Mouse (Mus musculus) urinary bladder, postnatal 25 days (tissue): ENCODE data around the gene Misp.
A peak's percentile ranks its signal among the peaks of the same experiment; 100 is the strongest.

Experiments used
- DNase-seq: peaks from one replicate; pipeline ENCODE4 v3.0.0; 2022; ENCODE audit warnings: low spot score

Gene Misp

DNA sequence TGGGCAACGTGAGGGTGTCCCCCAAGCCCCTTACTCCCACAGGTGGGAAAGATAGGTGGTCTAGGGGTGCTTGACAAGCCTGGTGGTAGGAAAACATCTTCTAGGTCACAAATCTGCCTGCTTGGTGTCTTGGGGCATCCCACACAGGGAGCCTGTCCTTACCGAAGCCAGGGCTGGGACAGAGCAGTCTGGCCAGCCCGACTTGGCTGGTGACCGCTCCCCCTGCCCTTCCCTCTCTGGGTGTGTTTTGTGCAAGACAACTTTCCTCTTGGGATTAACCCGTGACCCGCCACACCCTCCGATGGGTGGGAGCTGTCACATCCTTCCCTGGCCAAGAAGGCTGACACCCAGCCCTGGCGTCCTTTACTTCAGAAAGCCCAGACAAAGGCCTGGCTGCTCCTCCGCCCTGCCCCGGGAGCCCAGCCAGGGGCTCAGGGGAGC, 26.3 kb upstream of the Misp start:
- peak; percentile 59 for DNase-seq

DNA sequence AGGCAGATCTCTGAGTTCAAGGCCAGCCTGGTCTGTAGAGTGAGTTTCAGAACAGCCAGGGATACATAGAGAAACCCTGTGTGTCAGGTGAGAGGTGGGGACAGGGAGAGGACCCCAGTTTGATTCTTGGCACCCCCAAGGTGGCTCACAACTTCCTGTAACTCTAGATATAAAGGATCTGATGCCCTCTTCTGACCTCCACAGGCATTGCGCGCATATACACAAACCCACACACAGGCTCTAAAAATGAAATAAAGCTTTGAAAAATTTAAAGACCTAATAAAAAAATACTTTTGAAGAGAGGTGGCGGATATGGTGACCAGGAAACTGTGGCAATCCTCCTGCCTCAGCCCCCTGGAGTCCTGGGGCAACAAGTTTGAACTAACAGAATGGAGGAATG, 24.9 kb upstream of the Misp start:
- no peak for DNase-seq

DNA sequence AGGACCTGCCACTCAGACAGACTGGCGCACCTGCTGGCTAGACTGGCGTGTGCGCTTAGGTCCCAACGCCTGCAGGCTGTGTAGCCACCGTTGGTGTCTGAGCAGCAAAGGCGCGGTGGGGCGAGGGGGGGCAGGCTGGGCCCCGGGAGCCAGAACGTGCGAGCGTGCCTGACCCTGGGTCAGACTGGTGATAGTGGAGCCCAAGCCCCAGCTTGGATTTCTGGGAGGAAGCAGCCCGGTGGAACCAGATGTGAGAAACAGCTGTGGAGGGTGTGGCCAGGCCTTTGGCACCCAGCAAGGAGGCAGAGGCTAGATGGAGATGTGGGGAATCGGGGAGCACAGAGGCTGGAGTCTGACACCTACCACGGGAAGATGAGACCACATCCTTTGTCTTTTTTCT, 23.5 kb upstream of the Misp start:
- no peak for DNase-seq

- DNase-seq: no peak
Observed at GRCm38 (mm10) chr10:79798289-79798928, 22.4 kb upstream of the Misp start.

- no peak for DNase-seq
Observed at GRCm38 (mm10) chr10:79800508-79800907, 20.3 kb upstream of the Misp start.

DNA sequence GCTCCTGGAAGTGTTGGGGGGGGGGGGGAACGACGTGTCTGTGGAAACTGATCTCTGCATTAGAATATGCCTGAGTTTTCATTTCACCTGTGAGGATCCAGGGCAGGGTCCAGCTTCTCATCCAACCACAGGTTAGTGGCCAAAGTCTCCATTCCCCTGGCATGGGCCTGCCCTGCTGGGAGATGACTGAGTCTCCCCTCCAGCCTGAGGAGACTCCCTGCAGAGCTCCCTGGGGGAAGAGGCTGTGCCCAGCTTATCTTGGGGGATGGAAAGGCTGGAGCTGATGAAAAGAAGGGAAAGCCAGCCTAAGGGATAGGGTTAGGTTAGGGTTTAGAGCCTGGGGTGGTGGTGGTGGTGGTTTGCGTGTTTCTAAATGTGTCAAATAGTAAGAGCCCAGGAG, 19.0 kb upstream of the Misp start:
- no peak for DNase-seq

- DNase-seq: no peak
Observed at GRCm38 (mm10) chr10:79802331-79802971, 18.3 kb upstream of the Misp start.

DNA sequence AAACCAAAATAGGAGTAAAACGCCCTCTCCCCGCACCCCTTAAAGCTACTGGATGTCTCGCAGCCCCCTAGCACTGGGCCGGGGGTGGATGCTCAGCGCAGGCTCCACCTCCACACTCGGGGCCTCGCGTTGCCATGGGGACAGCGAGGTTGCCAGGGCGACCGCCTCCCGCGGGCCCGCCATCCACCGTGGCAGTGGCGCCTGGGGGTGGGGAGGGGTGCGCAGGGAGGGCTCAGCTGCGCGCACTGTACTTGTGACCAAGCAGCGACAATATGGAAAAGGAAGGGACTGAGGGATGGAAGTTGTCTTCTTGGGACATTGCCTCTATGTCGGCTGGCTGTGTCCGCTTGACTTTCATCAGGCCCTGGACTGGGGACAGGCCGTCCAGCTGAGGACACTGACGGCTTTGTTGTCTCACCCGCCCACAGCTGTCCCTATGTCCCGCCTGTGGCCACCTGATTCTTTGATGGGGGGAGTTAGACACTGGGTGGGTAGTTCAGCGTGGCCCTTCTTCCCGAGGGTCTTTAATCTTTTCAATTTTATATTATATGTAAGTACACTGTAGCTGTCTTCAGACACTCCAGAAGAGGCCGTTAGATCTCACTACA, 17.0 kb upstream of the Misp start:
- no peak for DNase-seq

- no peak for DNase-seq
Observed at GRCm38 (mm10) chr10:79805636-79806035, 15.2 kb upstream of the Misp start.

GRCm38 (mm10) chr10:79806331-79806730, 14.5 kb upstream of the Misp start:
- DNase-seq: no peak

- DNase-seq: no peak
Observed at GRCm38 (mm10) chr10:79806972-79807371, 13.8 kb upstream of the Misp start.

DNA sequence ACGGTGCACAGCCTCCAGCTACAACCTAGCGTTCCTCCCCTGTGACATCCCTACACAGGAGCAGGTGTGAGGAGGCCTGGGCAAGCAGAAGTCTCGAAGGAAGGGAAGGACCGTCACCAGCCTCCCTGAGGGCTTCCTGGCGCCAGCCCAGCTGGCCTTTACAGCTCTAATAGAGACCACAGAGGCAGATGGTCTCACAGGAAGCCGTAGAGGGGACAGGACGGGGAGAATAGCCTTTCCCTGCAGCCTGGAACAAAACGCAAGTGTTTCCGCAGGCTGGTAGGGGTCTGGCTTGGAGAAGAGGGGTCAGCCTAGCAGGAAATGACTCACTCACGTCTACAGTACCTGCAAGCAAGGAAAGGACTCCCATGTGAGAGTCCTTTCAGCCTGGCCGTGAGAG, 13.0 kb upstream of the Misp start:
- DNase-seq: no peak

DNA sequence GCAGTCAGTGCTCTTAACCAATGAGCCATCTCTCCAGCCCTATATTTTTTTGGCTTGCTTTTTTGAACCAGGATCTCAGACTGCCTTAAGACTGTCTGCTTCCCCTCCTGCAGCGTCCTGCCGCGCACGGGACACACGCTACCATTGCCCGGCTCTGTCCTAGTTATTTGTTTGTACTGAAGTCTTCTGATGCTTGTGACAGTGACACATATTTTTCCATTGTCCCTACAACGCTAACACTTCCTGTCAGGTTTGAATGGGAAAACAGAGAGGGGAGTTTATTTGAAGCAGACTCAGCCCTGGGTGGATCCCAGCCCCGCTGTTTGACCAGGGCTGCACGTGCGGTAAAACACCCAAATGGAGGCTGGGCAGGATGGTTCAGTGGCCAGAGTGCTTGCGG, 12.1 kb upstream of the Misp start:
- DNase-seq: no peak

DNA sequence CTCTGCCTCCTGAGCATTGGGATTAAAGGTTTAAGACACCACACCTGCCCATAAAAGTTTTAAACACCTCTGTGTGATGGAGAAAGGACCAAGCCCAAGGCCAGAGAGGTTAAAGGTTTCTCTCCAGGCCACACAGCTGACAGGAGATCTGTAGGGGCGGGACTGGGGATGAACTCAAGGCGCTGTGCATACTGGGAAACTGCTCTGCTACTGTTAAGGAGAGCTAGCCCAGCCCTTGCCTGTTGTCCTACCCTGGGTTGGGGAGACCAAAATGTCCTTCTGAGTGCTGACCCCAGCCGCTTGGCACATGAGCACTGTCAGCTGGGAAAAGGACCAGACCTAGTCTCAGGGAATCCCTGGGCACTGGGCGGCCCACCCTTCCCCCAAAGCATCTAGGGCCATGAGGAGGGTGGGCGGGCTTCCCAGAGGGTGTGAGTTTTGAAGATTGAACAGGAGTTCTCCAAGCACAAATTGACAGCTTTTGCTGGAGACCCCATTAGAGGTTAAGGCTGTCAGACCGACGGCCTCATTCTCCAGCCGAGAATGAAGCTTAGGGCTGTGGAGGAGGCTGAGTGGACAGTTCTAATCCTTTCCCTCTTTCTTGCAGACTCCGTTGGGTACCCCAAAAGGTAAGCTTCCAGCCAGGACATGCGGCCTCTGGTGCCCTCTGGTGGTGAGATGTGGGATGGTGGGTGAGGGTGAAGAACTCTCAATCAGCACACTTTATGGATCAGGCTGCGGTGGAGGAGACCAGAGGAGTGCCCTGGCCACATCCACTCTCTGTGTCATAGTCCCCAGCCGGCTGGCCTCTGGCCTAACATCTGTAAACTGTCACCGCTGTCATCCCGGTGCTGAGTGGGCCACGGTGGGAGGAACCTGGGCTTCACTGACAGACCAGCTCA, 8.8 kb upstream of the Misp start:
- peak; percentile 87 for DNase-seq

GRCm38 (mm10) chr10:79814271-79814842, 6.4 kb upstream of the Misp start:
- no peak for DNase-seq

DNA sequence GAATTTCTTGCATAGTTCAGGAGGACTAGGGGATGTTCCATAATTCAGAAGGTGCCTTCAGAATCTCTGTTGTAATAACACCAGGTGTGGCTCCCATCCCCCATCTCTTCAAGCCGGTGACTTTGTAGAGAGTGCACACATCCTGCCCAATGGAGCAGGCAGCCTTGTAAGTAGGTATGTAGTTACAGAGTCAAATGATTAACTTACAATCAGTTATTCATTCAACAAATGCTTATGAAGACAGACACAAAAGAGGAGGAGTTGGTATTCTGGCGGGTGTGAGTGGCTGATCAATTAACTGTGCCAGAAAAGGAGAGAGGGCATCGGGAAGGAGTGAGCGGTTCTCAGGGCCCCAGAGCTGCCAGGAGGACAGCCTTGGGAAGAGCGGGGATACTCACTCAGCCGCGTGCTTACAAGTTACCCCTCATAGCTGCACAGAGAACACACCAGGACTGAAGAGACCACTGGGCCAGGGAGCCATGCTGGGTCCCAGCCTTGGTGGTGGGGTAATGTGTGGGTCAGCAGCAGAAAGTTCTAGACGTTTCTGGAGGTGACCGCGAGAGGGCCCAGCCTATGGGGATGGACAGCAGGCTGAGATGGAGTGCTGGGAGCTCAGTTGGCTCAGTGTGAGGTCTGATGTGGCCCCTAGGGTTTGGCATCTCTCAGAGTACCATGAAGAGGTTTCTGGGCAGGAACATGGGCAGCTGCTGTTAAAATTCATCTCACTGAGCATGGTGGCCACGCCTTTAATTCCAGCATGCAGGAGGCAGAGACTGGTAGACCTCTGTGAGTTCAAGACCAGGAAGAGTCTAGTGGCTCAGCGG, 4.9 kb upstream of the Misp start:
- DNase-seq: no peak

DNA sequence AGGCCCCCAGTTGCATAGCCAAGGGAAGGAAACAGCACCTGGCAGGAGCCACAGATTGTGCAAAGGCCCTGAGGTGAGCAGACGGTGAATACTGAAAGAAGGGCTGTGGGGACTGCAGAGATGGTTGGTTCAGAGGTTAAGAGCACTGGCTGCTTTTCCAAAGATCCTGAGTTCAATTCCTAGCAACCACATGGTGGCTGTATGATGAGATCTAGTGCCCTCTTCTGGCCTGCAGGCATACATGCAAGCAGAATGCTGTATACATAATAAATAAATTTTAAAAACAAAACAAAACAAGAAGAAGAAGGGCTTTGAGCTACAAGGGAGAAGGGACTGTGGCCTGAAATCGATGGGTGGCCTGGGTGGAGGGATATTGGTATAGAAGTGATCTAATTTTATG, 3.7 kb upstream of the Misp start:
- no peak for DNase-seq

GRCm38 (mm10) chr10:79818225-79818624, 2.6 kb upstream of the Misp start:
- DNase-seq: no peak

DNA sequence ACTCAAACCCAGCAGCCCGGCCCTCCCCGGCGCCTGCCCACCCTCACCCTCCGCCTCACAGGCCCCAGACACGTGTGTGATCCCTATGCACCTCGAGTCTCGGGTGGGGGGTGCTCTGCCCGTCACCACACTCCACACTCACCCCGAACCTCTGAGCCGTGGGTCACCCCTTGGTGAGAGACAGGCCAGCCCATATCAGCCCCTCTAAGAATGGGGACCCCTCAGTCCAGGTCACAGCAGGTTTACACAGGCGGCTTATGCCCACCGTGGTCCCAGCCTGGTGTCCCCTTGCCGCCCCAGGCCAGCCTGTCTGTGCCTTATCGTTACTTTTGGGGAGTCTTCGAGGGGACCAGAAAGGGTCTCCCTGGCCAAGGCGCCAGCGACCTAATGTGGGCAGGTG, 1.2 kb upstream of the Misp start:
- no peak for DNase-seq

GRCm38 (mm10) chr10:79820277-79820676, 512 bp upstream of the Misp start:
- DNase-seq: no peak

GRCm38 (mm10) chr10:79821731-79822130, 942 bp downstream of the Misp start:
- DNase-seq: no peak
